Mouse (Mus musculus) intestine, postnatal 0 days (tissue): ENCODE results near the gene Cep95. TPM values are rescaled to one million over a fixed set of nuclear protein-coding genes. Genes with fewer than 3 reads are reported as not detected.
A peak's percentile ranks its signal among the peaks of the same experiment; 100 is the strongest.
"Not testable (repeated sequence)": the region's sequence is repeated elsewhere in the genome, so short reads cannot be mapped to it uniquely, and the experiment has no call there.

Source experiments
- ATAC-seq: fragments of 200-750 bp; cut with Nextera tagmentation; 2 replicates; pipeline ENCODE4 v1.8.0; 2017; ENCODE audit warnings: mild to moderate bottlenecking, moderate TSS enrichment, moderate library complexity
- H3K27ac ChIP-seq: fragments of 300-500 bp; sonication (generic); 2 replicates; pipeline ENCODE4 v1.5.1; 2014; ENCODE audit warnings: mild to moderate bottlenecking, low read depth, low read length, moderate library complexity
- H3K27me3 ChIP-seq: fragments of 300-500 bp; sonication (generic); replicated peaks from 2 replicates; pipeline ENCODE4 v1.6.1; 2014; ENCODE audit warnings: low read length, mixed read lengths; ENCODE audit not compliant: control insufficient read depth, insufficient read depth
- H3K36me3 ChIP-seq: fragments of 300-500 bp; sonication (generic); 2 replicates; pipeline ENCODE4 v1.6.1; 2014; ENCODE audit warnings: mild to moderate bottlenecking, moderate library complexity; ENCODE audit not compliant: control insufficient read depth, insufficient read depth
- H3K4me1 ChIP-seq: fragments of 300-500 bp; sonication (generic); replicated peaks from 2 replicates; pipeline ENCODE4 v1.6.1; 2014; ENCODE audit warnings: antibody characterized with exemption, low read length, mixed read lengths; ENCODE audit not compliant: control insufficient read depth, insufficient read depth
- H3K4me2 ChIP-seq: fragments of 300-500 bp; sonication (generic); replicated peaks from 2 replicates; pipeline ENCODE4 v1.6.1; 2014; ENCODE audit warnings: low read depth, mild to moderate bottlenecking, moderate library complexity
- H3K4me3 ChIP-seq: fragments of 300-500 bp; sonication (generic); 2 replicates; pipeline ENCODE4 v1.5.1; 2014; ENCODE audit warnings: low read depth, low read length
- H3K9ac ChIP-seq: fragments of 300-500 bp; sonication (generic); 2 replicates; pipeline ENCODE4 v1.6.1; 2014; ENCODE audit warnings: mild to moderate bottlenecking, low read depth, low read length
- H3K9me3 ChIP-seq: fragments of 300-500 bp; sonication (generic); 2 replicates; pipeline ENCODE4 v1.6.1; 2016; ENCODE audit warnings: mixed run types; ENCODE audit not compliant: control insufficient read depth
- CTCF ChIP-seq: sonication (generic); IDR thresholded peaks from 2 replicates; pipeline ENCODE4 v1.5.1; 2016; ENCODE audit warnings: low read depth, mild to moderate bottlenecking, control low read depth, antibody characterized with exemption, moderate library complexity
- WGBS: fragments of 180-500 bp; shearing (Covaris S2); extraction: QIAGEN DNeasy Blood & Tissue Kit; methylation state at CpG from one replicate; pipeline ENCODE4 v1.1.7; 2014; 5-methylcytosine and 5-hydroxymethylcytosine counted together
- polyA plus RNA-seq: library from polyadenylated mRNA; unstranded; fragments of >200 nt; fragmentation: Nextera tagmentation; extraction: Ambion mirVana; gene quantifications from 2 replicates; pipeline ENCODE4 v1.2.1, GENCODE M21; 2015

The Cep95 gene
- polyA plus RNA-seq = 5.3 and 5.5 TPM in 2 replicates

DNA sequence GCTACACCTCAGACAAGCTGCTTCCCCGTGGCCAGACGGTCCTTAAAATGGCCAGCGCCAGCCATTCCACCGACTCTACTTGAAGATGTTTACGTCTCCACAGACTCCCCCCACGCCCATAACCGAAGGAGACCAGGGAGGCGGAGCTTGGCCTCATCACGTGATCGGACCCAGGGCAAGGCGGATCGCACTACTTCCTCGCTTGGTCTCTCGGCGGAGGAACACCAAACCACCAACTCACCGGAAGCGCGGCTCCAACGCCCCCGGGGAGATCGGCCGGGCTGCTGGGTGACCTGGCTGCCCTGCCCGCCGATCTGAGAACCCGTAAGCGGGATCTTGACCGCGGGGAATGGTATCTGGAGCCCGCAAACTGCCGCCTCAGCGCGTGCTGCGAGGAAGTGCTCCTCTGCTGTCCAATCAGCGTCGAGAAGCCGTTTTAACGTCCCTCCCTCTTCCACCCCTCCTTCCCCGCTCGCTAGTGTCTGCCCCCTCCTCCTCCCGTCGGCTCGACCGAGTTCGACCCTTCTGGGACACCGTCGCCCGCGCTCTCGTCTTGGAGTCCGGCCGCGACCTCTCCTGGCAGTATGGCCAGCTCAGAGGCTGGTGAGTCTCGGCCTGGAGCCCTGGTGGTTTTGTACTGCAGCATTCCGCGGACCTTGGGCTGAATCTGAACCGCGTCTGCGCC, at the start of gene Cep95, which contains the start of gene Ddx5:
Cep95 (plus strand) TSS at position 478 of the 685 bp plus-strand sequence.
Ddx5 (minus strand) TSS at position 411 of the 685 bp plus-strand sequence.
- no peaks in the 10 kb centered on the region for H3K4me1 ChIP-seq
- H3K27ac ChIP-seq = peak within 1 kb of the TSS; percentile 99
- no peaks in the 10 kb centered on the region for H3K9me3 ChIP-seq
- peak; percentile 87 for ATAC-seq
- H3K27me3 ChIP-seq = no peaks in the 10 kb centered on the region
- H3K9ac ChIP-seq = peak within 1 kb of the TSS; percentile 99
- H3K36me3 ChIP-seq = peaks cover 27% of the 10 kb centered on the region
- peak; percentile 65 for TF ChIP-seq CTCF
- under 1% methylated on average over 58 of the region's 58 CpGs for WGBS
- H3K4me2 ChIP-seq = peak within 1 kb of the TSS; percentile 71
- peak within 1 kb of the TSS; percentile 96 for H3K4me3 ChIP-seq

DNA sequence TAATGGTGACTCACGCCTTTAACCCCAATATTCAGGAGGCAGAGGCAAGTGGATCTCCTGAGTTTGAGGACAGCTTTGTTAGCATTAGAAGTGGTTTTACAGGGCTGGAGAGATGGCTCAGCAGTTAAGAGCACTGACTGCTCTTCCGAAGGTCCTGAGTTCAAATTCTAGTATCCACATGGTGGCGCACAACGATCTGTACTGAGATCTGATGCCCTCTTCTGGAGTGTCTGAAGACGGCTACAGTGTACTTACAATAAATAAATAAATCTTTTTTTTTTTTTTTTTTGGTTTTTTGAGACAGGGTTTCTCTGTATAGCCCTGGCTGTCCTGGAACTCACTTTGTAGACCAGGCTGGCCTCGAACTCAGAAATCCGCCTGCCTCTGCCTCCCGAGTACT, 48.3 kb upstream of the Cep95 start:
- not testable (repeated sequence) for H3K9me3 ChIP-seq, H3K4me1 ChIP-seq, H3K27ac ChIP-seq, H3K36me3 ChIP-seq, H3K4me3 ChIP-seq, ATAC-seq, H3K27me3 ChIP-seq, H3K4me2 ChIP-seq, H3K9ac ChIP-seq
- WGBS = 89% methylated on average over 5 of the region's 8 CpGs

DNA sequence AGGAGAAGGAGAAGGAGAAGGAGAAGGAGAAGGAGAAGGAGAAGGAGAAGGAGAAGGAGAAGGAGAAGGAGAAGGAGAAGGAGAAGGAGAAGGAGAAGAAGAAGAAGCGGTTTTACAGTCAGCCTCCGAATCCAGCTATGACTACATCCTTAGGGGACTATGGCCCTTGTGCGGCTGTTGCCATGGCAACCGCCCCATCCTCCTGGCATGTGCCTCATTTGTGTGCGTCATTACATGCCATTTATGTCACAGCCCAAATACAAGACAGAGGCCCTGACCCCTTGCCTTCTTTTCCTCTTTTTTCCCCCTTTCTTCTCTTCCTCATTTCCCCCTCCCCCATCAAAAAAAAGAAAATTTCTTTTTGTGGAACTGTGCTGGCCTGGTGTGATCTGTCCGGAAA, 47.8 kb upstream of the Cep95 start:
- Histone ChIP-seq H3K4me2 (no peak overlapping the region), H3K9me3 (no peaks in the 10 kb centered on the region), H3K27me3 (no peaks in the 10 kb centered on the region), H3K27ac (no peak overlapping the region), H3K4me1 (no peaks in the 10 kb centered on the region), H3K9ac (no peak overlapping the region), H3K4me3 (no peak overlapping the region), H3K36me3 (no peaks in the 10 kb centered on the region)
- 80% methylated on average over 6 of the region's 6 CpGs for WGBS
- ATAC-seq = no peak
- TF ChIP-seq CTCF = no peak

DNA sequence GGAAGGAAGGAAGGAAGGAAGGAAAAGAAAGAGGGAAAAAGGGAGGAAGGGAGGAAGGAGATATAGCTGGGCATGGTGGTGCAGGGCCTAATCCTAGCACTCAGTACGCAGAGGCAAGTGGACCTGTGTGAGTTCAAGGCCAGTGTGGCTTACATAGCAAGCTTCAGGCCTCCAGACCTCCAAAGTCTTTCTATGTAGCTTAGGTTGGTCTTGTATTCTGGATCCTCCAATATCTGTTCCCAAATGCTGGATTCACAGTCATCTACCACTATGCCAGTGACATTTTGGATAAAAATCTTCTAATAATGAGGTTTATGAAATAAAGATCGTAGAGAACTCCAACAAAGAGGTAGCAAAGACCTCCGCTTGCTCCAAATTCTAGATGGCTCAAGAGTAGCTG, 47.2 kb upstream of the Cep95 start:
- 91% methylated on average over 3 of the region's 3 CpGs for WGBS
- Histone ChIP-seq H3K9me3 (no peaks in the 10 kb centered on the region), H3K9ac (no peak overlapping the region), H3K27ac (no peak overlapping the region), H3K36me3 (no peaks in the 10 kb centered on the region), H3K4me3 (no peak overlapping the region), H3K4me2 (no peak overlapping the region), H3K27me3 (no peaks in the 10 kb centered on the region), H3K4me1 (no peaks in the 10 kb centered on the region)
- TF ChIP-seq CTCF = no peak
- ATAC-seq = no peak

DNA sequence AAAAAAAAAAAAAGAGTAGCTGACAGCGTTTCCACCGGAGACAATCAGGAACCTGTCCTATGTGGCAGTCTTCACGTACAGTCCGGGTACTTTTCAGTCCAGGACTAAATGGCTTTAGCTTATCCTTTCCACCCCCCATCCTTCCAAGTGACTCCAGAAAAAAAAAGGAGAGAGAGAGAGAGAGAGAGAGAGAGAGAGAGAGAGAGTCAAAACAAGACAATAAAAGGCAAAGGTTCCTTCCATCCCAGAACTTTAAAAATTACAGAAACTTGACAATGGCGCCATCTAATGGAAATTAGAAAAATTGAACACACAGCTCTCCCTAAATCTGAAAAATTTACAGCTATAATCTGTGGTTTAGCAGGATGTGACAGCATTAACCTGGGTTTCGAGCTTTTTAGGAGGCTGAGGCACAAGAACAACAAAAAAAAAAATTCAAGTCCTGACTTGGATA, 46.6 kb upstream of the Cep95 start:
- Histone ChIP-seq H3K4me1 (no peaks in the 10 kb centered on the region), H3K4me3 (no peak overlapping the region), H3K9ac (no peak overlapping the region), H3K36me3 (no peaks in the 10 kb centered on the region), H3K9me3 (no peaks in the 10 kb centered on the region), H3K27me3 (no peaks in the 10 kb centered on the region), H3K27ac (no peak overlapping the region), H3K4me2 (no peak overlapping the region)
- peak; percentile 79 for TF ChIP-seq CTCF
- ATAC-seq = no peak
- 38% methylated on average over 6 of the region's 6 CpGs for WGBS

DNA sequence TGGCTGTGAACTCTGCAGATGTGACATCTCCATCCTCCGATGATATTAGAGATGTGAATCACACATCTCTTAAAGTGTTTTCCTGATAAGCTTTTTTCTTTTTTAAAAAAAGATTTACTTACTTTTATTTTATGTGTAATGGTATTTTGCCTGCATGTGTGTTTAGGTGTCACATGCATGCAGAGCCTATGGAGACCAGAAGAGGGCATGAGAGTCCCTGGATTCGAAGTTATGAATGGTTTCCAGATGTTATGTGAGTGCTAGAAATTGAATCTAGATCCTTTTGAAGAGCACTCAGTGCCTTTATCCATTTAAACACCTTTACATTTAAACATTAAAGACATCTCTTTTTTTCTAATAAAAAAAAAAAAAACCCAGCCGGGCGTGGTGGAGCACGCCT, 44.1 kb upstream of the Cep95 start:
- H3K4me1 ChIP-seq = no peaks in the 10 kb centered on the region
- ATAC-seq = no peak
- 92% methylated on average over 5 of the region's 5 CpGs for WGBS
- TF ChIP-seq CTCF = peak; percentile 57
- no peak overlapping the region for H3K4me3 ChIP-seq
- no peak overlapping the region for H3K27ac ChIP-seq
- no peaks in the 10 kb centered on the region for H3K9me3 ChIP-seq
- no peak overlapping the region for H3K9ac ChIP-seq
- H3K27me3 ChIP-seq = no peaks in the 10 kb centered on the region
- H3K36me3 ChIP-seq = no peaks in the 10 kb centered on the region
- no peak overlapping the region for H3K4me2 ChIP-seq

DNA sequence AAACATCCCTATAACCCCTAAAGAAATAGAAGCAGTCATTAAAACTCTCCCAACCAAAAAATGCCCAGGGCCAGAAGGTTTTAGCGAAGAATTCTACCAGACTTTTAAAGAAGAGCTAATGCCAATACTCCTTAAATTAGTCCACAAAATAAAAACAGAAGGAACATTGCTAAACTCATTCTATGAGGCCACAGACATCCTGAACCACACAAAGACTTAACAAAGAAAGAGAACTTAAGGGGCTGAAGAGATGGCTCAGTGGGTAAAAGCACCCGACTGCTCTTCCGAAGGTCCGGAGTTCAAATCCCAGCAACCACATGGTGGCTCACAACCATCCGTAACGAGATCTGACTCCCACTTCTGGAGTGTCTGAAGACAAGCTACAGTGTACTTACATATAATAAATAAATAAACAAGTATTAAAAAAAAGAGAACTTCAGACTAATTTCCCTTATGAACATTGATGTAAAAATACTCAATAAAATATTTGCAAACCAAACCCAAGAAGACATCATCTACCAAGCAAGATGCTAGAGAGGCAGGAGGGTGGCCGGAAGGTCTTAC, 39.4 kb upstream of the Cep95 start:
- H3K4me2 ChIP-seq, H3K27me3 ChIP-seq, H3K9me3 ChIP-seq, H3K36me3 ChIP-seq, H3K4me1 ChIP-seq, H3K27ac ChIP-seq, H3K9ac ChIP-seq, ATAC-seq, H3K4me3 ChIP-seq: not testable (repeated sequence)
- 95% methylated on average over 7 of the region's 7 CpGs for WGBS
